Mouse (Mus musculus) c-Kit-positive CD71-negative TER-119-negative erythroid progenitor cells, embryonic 14.5 days (primary cell): ENCODE measurements around the gene Samd10.

Experiments
- DNase-seq: peaks from one replicate; pipeline ENCODE4 v3.0.0-alpha.2; 2013; ENCODE audit warnings: low read depth

The Samd10 gene

GRCm38 (mm10) chr2:181592231-181593041, 6.6 kb downstream of the Samd10 start, which contains the start of gene Zfp512b:
Gene Zfp512b (minus strand): TSS chr2:181592803.
- no peak for DNase-seq

- DNase-seq, result no peak
Observed at GRCm38 (mm10) chr2:181591528-181592085, 7.4 kb downstream of the Samd10 start, which contains the start of gene Prpf6. Gene Prpf6 (plus strand): TSS chr2:181591868.

GRCm38 (mm10) chr2:181590471-181590870, 8.5 kb downstream of the Samd10 start:
- DNase-seq, result no peak

- DNase-seq, result no peak
Observed at GRCm38 (mm10) chr2:181589732-181590105, 9.3 kb downstream of the Samd10 start.

GRCm38 (mm10) chr2:181589011-181589731, 9.8 kb downstream of the Samd10 start:
- DNase-seq, result no peak

GRCm38 (mm10) chr2:181588229-181588780, 10.7 kb downstream of the Samd10 start:
- no peak for DNase-seq

- no peak for DNase-seq
Observed at GRCm38 (mm10) chr2:181587796-181588195, 11.2 kb downstream of the Samd10 start.

- no peak for DNase-seq
Observed at GRCm38 (mm10) chr2:181586124-181586523, 12.9 kb downstream of the Samd10 start.

- no peak for DNase-seq
Observed at GRCm38 (mm10) chr2:181585506-181585905, 13.5 kb downstream of the Samd10 start.

GRCm38 (mm10) chr2:181584411-181584942, 14.5 kb downstream of the Samd10 start, which contains the start of gene Uckl1:
Gene Uckl1 (minus strand): TSS chr2:181584892.
- no peak for DNase-seq

GRCm38 (mm10) chr2:181583460-181584257, 15.4 kb downstream of the Samd10 start:
- no peak for DNase-seq

GRCm38 (mm10) chr2:181582939-181583338, 16.1 kb downstream of the Samd10 start:
- no peak for DNase-seq

GRCm38 (mm10) chr2:181582358-181582757, 16.7 kb downstream of the Samd10 start:
- no peak for DNase-seq

GRCm38 (mm10) chr2:181581402-181582120, 17.5 kb downstream of the Samd10 start:
- DNase-seq, result no peak

GRCm38 (mm10) chr2:181581016-181581401, 18.0 kb downstream of the Samd10 start:
- DNase-seq, result peak; percentile 89

GRCm38 (mm10) chr2:181580131-181580772, 18.8 kb downstream of the Samd10 start:
- DNase-seq, result no peak

- DNase-seq, result no peak
Observed at GRCm38 (mm10) chr2:181579681-181580080, 19.3 kb downstream of the Samd10 start.

GRCm38 (mm10) chr2:181578790-181579618, 20.0 kb downstream of the Samd10 start:
- DNase-seq, result no peak

GRCm38 (mm10) chr2:181577981-181578581, 20.9 kb downstream of the Samd10 start:
- no peak for DNase-seq
